Mouse (Mus musculus) bone marrow, adult 2 months (tissue): ENCODE measurements around the gene Stx16. TPM values are rescaled to one million over a fixed set of nuclear protein-coding genes. Genes with fewer than 3 reads are reported as not detected.

ENCODE experiments used
- H3K27ac ChIP-seq: fragments of 200-500 bp; 2 replicates; pipeline ENCODE4 v1.5.1; 2012; ENCODE audit warnings: low read depth, mild to moderate bottlenecking, control low read depth, inconsistent platforms, low read length; ENCODE audit not compliant: control insufficient read depth, poor library complexity, insufficient read depth
- H3K4me1 ChIP-seq: fragments of 200-500 bp; 2 replicates; pipeline ENCODE4 v1.6.1; 2011; ENCODE audit warnings: low read length; ENCODE audit not compliant: control insufficient read depth, insufficient read depth
- H3K4me3 ChIP-seq: fragments of 200-500 bp; replicated peaks from 2 replicates; pipeline ENCODE3; 2011; ENCODE audit warnings: mild to moderate bottlenecking, low read depth, low read length, control low read depth; ENCODE audit not compliant: control insufficient read depth
- CTCF ChIP-seq: fragments of 200-500 bp; IDR thresholded peaks from 2 replicates; pipeline ENCODE4 v1.5.1; 2011; ENCODE audit warnings: low read length, control low read depth; ENCODE audit not compliant: control insufficient read depth, insufficient read depth
- POLR2A ChIP-seq: fragments of 200-500 bp; IDR thresholded peaks from 2 replicates; pipeline ENCODE4 v1.6.1; 2011; ENCODE audit warnings: low read depth, mild to moderate bottlenecking, control low read depth, low read length, borderline replicate concordance; ENCODE audit not compliant: control insufficient read depth
- WGBS: fragments of 180-500 bp; shearing (Covaris S2); methylation state at CpG from one replicate; pipeline ENCODE4 v1.1.7; 2018; 5-methylcytosine and 5-hydroxymethylcytosine counted together
- polyA plus RNA-seq: library from polyadenylated mRNA; stranded (reverse); fragments of >200 nt; gene quantifications from 2 replicates; pipeline ENCODE4 v1.2.4, GENCODE M21; 2011; ENCODE audit warnings: low replicate concordance; ENCODE audit not compliant: missing spikeins, insufficient read depth, insufficient read length

Stx16 gene
- 20.2 and 45.9 TPM in 2 replicates for polyA plus RNA-seq

DNA sequence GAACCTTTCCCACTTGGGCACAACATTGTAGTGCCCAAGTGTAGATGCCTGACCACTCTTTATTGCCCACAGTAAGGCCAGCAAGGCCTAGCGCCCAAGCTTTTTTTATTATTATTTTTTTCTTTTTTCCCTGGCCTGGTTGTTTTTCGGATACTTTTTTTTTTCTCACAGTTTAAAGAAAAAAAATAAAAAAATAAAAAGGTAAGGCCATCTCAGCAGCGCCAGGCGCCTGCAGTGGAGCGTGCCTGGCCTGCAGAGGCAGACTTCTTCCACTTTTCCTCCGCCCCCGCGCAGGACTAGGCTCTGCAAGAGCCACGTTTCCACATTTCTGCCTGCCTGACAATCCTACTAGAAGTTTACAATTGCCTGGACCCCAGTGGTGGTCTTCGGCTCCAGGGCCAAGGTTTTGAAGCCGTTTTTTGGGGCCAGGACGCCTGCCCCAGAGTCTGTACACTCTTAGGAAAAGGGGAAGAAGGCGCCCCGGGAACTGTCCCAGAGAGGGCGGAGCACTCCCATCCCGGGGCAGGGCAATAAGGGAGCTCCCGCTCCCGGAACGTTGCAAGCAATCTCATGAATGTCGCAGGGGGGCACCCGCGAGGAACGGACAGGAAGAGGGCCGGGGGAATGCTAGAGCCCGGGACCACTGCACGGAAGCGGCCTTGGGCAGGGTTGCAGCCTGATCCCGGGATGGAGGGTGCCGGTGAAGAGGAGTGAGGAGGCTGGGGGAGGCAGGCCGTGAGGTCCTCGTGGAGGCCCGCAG, at the start of gene Stx16:
Stx16 (plus strand) TSS at position 636 of the 760 bp plus-strand sequence.
- Histone ChIP-seq H3K27ac (peak within 1 kb of the TSS; percentile 63), H3K4me3 (peak within 1 kb of the TSS; percentile 85), H3K4me1 (no peaks in the 10 kb centered on the region)
- WGBS: 2% methylated on average over 32 of the region's 32 CpGs
- peak; percentile 80; the same call in 1 of the 2 replicates for TF ChIP-seq POLR2A
- TF ChIP-seq CTCF: peak; percentile 37; the same call in 1 of the 2 replicates

- Histone ChIP-seq H3K4me1 (no peaks in the 10 kb centered on the region), H3K4me3 (no peak overlapping the region), H3K27ac (no peak overlapping the region)
- TF ChIP-seq CTCF (no peak), POLR2A (no peak)
- 66% methylated on average over 4 of the region's 4 CpGs for WGBS
These were observed 49.7 kb upstream of the Stx16 start for GRCm38 (mm10) chr2:174026406-174026805.

DNA sequence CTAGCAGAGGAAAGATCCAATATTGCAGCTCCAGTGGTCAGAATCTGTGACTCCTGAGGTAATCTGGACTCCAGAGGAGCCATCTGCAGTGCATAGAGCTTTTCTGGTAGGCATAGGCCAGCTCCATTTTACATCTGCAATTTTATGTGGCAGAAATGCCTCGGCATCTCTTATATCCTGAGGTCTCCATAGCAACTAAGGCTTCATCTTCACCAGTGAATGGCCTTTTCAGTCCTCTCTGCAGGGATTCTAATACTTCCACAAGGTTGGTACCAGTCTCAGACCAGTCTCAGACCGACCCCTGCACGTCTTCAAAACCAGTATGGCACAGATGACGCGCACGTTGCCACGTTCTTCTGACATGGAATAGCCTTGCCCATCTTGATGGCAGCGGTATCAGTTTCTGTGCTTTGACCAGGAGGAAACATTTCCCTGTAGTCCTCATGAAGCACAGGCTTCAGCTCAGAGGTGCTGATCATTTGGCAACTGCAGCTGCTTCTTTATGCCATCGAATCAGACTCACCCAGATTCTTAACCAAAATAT, 42.8 kb upstream of the Stx16 start:
- WGBS: 81% methylated on average over 9 of the region's 9 CpGs
- no peak for TF ChIP-seq CTCF
- no peak for TF ChIP-seq POLR2A
- H3K27ac ChIP-seq: no peak overlapping the region
- no peaks in the 10 kb centered on the region for H3K4me1 ChIP-seq
- no peak overlapping the region for H3K4me3 ChIP-seq

- TF ChIP-seq CTCF (no peak), POLR2A (no peak)
- H3K27ac ChIP-seq: no peak overlapping the region
- H3K4me3 ChIP-seq: no peak overlapping the region
- WGBS: 93% methylated on average over 2 of the region's 2 CpGs
- no peaks in the 10 kb centered on the region for H3K4me1 ChIP-seq
These were observed 28.5 kb upstream of the Stx16 start for GRCm38 (mm10) chr2:174047656-174048055.

DNA sequence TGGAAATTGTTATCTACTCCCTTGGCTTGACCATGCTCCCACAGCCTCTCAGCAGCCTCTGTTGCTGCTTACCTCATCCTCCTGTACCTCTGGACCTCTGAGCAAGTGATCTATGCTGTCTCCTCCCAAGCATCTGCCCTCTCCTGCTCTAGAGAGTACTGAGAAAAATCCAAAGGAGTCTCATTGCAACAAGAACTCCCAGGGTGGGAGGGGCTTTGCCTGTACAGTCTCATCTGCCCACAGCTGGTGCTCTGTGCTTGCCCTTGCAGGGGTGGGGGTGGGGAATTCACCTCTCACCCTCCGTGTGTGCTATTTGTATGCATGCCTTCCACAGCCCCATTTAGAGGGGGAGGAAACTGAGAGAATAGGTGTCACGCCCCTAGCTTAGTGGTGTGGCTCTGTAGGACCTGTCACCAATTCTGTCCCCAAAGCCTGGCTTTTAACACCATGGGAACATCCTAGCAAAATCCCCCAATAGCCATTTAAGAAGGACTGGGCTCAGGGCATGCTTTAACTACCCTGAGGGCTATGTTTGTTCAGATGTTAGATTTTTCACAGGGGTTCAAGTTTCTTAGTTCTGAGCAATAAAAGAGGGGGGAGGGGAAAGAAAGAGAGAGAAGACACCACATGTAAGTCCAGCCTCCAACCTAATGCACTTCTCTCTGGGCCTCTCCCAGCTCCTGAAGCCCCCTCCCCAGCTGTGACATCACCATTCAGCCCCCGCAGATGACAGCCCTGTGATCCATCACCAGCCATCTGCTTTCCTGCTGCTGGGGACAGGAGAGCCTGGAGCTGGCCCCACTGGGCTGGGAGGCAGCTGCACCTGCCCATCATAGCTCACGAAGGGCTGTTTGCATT, 26.4 kb upstream of the Stx16 start:
- 49% methylated on average over 4 of the region's 4 CpGs for WGBS
- no peaks in the 10 kb centered on the region for H3K4me1 ChIP-seq
- no peak for TF ChIP-seq CTCF
- no peak overlapping the region for H3K27ac ChIP-seq
- H3K4me3 ChIP-seq: no peak overlapping the region

DNA sequence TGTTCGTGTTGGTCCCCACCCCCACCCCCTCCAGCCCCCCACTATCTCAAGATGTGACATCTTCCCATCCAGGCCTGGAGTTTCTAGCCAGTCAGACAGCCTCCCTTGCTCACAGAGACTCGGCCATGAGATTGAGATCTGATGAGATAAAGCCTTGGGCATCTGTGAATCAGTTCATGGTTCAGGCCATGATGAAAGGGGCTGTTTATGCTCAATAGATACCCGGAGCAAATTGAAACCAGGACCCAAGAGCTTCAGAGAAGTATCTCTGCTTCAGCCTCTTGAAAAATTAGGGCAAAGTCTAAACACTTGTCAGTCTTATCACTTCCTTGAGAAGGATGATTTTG, 25.8 kb upstream of the Stx16 start:
- TF ChIP-seq CTCF: no peak
- no peak for TF ChIP-seq POLR2A
- Histone ChIP-seq H3K4me3 (no peak overlapping the region), H3K27ac (no peak overlapping the region), H3K4me1 (no peaks in the 10 kb centered on the region)
- 36% methylated on average over 3 of the region's 3 CpGs for WGBS

GRCm38 (mm10) chr2:174051081-174051481, 25.0 kb upstream of the Stx16 start:
- TF ChIP-seq POLR2A (no peak), CTCF (no peak)
- 36% methylated on average over 10 of the region's 10 CpGs for WGBS
- no peaks in the 10 kb centered on the region for H3K4me1 ChIP-seq
- no peak overlapping the region for H3K4me3 ChIP-seq
- no peak overlapping the region for H3K27ac ChIP-seq

DNA sequence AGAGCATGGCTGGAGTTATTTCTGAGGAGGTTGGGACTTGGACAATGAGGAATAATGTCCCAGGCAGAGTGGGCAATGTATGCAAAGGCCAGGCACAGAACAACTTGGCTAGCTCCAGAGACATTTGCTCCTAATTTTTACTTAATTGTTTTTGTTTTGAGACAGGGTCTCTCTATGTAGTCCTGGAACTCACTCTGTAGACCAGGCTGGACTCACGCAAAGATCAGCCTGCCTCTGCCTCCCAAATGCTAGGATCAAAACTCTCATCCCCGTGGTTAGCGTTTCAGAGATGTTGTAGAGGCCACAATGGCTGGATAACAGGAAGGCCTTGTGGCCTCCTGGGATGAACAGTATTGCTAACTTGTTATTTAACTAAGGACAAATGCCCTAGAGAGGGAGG, 21.6 kb upstream of the Stx16 start:
- H3K4me3 ChIP-seq: no peak overlapping the region
- no peak for TF ChIP-seq CTCF
- no peak for TF ChIP-seq POLR2A
- 79% methylated on average over 3 of the region's 3 CpGs for WGBS

More for the DNA sequence above, 21.6 kb upstream of the Stx16 start:
- H3K27ac ChIP-seq: no peak overlapping the region
- no peaks in the 10 kb centered on the region for H3K4me1 ChIP-seq
